Mouse (Mus musculus) embryonic fibroblast, embryonic 13.5 days (primary cell): ENCODE results near the gene Ovol2.

Experiments used
- CTCF ChIP-seq: IDR thresholded peaks from 2 replicates; pipeline ENCODE4 v1.5.1; 2011; ENCODE audit warnings: mild to moderate bottlenecking, control low read depth, low read length, moderate library complexity, borderline replicate concordance; ENCODE audit not compliant: insufficient read depth
- POLR2A ChIP-seq: IDR thresholded peaks from 2 replicates; pipeline ENCODE4 v1.6.1; 2011; ENCODE audit warnings: low read depth, mild to moderate bottlenecking, control low read depth, low read length, moderate library complexity

- TF ChIP-seq POLR2A, result peak; percentile 88
- TF ChIP-seq CTCF, result no peak
Observed at GRCm38 (mm10) chr2:144368400-144369019, 36.6 kb upstream of the Ovol2 start, which contains the start of the genes Kat14 and Pet117.
